Mouse (Mus musculus) ES-E14 (cell line): ENCODE measurements at regions not wholly inside any gene's neighbourhood (a gene's known extent, or its start where the extent isn't known, plus 50 kb on each side); places are given as distances from the start of the nearest gene placed in this dataset.

Experiments
- CHD2 ChIP-seq: IDR thresholded peaks from 2 replicates; pipeline ENCODE4 v1.6.1; 2014; ENCODE audit warnings: mild to moderate bottlenecking, low read depth, low read length, inconsistent platforms
- ZNF384 ChIP-seq: IDR thresholded peaks from 2 replicates; pipeline ENCODE4 v1.6.1; 2012; ENCODE audit warnings: low read depth, low read length, inconsistent platforms

DNA sequence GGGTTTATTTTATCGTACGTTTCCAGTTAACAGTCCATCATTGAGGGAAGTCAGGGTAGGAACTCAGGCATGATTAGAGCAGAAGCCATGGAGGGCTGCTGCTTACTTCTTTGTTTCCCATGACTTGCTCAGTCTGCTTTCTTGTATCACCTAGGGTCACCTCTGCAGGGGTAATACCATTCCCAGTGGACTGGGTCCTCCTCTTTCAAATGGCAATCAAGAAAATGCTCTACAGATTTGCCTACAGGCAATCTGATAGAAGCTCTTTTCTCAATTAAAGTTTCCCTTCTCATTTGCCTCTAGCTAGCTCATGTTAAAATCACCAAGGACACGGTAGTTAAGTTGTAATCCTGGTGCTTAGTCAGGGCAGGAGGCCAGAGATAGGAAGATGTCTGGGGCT is 72.5 kb upstream of the Mboat1 start:
- TF ChIP-seq CHD2, result no peak
- no peak for TF ChIP-seq ZNF384
